Mouse (Mus musculus) lung, postnatal 10 days (tissue): ENCODE data around the gene Ubash3a.

Experiments used
- DNase-seq: peaks from one replicate; pipeline ENCODE4 v3.0.0; 2021

Ubash3a gene

DNA sequence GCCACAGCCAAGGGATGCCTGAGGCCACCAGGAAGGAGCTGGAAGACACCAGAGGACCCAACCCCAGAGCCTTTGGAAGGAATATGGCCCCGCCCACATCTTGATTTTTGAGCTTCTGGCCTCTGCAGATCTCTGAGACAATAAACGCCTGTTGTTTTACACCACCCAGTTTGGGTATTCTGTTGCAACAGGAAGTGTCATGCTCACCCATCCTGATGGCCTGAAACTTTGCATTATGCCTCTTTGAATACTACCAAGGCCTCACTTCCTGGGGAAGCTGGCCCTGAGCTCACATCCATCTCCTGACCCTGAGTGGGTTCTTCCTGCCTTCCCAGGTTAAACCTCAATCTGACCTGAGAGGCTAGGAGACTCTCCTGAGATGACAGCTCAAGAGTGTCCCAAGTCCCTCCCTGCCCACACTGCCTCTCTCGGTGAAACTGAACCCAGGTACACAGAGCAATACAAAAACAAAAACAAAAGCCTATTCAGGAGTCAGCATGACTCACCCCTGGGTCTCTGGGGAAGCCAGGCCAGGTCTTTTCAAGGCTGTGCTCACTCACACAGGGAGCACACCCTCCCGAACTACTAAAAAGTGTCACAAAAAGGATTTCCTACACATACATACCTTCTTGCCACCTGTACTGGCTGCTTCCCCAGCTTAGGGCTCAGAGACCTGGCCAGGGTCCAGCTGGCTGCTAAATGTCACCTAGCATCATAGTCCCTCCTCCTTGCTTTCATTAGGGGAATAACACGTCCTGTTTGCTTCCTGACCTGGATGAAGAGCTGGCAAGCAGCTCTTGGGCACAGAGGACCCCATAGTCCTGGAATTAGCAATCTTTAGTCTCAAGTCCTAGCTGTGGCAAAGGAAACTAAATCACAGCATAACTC is 8.6 kb downstream of the Ubash3a start:
- DNase-seq, result peak; percentile 11

DNA sequence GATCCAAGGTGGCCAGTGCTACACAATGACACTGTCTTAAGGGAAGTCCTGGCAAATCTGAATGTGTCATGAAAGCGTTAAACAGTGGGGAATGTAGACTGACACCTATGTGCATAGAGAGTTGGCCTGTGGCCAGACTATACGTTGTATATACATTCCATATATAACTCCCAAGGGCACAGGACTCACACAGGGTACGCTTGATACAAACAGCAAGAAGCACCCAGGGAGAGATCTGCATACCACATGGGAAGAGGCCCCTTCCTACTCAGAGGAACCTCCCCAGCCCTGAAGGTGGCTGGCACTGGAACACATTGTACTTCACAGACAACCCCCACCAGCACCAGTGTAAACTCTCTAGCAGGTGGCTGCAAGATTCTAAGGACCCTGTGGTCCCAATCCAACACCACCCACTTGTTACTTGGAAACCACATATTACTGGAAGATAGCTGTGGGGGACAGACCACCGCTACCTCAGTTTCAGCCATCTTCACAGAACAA is 15.2 kb downstream of the Ubash3a start:
- no peak for DNase-seq

DNA sequence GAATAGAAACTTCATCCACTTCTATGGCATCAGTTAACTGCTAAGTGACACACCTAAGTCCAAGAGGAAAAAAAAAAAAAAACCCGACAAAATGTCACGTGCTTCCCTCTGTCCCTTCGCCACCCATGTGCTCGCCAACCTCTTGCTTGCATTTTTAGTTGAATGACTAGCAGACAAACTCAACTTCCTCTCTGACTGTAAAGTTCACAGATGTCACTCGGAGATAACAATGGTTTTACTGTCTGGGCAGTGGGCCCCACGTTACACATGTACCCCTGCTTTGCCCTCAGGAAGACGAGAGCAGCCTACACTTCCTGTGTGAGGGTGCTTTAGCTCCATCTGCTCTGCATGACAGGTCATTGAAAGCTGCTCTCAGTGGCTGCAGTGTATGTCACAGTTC is 16.2 kb downstream of the Ubash3a start:
- peak; percentile 15 for DNase-seq

DNA sequence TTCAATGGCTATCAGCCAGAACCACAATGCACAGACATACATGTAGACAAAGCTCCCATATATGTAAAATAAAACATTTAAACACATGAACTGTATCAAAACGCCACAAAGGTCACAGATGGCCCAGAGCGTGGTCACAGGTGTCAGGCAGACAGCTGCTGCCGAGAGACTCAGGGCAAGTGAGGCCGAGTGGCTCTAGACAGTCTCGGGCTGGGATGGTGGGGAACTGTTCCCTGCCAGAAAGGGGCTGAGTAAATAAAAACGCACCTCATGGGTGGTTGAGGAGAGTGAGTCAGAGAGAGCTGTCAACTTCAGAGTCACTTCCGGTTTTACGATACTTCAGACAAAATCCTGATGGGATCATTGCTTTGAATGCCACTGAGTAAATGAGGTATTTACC is 16.9 kb downstream of the Ubash3a start:
- no peak for DNase-seq

DNA sequence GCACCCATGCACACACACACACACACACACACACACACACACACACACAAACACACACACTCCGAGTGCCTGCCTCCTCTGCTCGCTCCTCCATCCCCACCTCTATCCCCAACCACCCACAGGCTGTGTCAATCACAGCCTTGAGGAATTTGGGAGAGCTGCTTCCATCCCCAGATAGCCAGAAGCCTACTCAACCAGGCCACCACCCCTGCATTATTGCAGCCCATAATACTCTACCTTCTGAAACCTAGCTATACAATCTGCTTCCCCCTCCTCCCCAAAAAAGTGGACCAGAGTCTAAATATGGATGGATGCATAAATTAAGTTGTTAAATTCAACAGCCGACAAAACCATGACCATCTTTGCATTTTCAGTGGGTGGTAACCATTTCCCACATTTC is 18.7 kb downstream of the Ubash3a start:
- no peak for DNase-seq

DNA sequence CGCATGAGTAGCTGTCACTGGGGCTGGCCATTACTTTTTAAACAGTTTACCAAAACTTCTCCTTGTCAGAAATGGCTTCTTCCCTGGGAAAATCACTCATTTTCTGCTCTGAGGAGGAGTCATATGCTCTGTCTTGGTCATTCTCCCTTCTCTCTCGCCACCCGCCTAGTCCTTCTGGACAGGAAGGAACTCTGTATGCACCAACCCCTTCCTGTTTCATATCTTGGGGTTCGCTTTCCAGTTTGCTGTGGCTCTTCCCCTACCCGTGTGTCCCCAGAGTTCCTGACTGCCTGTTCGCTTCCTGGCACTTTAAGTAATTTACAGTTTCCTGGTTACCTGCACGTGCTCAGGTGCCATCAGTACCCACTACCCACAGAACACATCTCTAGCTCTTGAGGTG is 19.3 kb downstream of the Ubash3a start:
- DNase-seq, result no peak

DNA sequence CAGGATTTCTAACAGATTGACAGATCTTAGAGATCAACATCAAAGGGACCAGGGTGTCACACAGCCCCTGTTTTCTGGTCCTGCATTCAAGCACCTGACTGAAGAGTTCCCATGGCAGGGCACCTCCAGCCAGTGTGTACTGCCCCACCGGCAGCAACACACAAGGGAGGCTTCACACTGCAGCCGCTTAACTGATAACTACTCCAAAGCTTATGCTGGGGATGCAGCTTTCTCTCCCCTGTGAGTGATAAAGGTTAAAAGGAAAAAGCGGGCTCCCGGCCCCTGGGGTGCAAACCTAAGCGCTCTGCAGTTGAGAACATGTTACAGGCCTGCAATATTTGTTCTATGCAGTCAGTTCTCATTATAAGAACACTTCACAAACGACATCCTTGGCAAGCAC is 24.1 kb downstream of the Ubash3a start:
- DNase-seq, result no peak

DNA sequence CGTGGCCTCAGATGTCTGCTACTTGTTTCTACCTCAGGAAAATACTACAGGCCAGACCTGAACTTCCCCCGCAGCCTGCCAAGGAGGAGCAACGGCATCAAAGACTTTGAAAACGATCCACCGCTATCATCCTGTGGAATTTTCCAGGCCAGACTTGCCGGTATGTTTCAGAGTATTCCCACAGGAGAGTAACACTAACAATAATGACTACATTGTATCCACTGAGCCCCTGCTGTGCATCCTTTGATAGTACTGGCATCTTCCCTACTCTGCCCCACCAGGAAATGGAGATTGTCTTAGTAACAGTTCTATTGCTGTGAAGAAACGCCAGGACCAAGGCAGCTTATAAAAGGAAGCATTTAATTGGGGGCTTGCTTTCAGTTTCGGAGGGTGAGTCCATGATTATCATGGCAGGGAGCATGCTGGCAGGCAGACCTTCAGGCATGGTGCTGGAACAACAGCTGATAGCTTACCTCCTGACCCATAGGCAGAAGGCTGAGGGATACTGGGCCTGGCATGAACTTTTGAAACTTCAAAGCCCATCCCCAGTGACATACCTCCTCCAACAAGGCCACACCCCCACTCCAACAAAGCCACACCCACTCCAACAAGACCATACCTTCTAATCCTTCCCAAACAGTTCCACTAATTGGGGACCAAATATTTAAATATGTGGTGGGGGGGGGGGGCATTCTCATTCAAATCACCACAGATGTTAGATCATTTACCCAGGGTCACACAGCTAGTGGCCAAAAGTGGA is 24.8 kb downstream of the Ubash3a start:
- no peak for DNase-seq

DNA sequence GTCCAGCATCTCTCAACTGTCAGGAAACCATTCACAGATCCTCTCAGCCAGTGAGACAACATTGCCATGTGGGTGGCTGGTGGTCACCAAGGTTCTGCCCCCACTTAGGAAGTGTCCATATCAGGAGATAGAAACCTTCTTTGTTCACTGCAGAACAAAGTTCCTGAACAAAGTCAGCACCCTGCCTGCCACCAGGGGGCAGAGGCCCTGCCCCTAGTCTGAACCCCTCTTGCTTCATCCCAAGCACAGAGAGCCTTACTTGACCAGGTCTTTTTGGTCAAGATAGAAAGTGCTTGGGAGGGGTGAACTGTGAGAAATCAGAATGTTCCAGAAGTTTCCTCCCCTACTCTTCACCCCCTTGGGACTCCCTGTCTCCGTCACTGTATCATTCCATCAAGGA is 28.2 kb downstream of the Ubash3a start:
- DNase-seq, result no peak

DNA sequence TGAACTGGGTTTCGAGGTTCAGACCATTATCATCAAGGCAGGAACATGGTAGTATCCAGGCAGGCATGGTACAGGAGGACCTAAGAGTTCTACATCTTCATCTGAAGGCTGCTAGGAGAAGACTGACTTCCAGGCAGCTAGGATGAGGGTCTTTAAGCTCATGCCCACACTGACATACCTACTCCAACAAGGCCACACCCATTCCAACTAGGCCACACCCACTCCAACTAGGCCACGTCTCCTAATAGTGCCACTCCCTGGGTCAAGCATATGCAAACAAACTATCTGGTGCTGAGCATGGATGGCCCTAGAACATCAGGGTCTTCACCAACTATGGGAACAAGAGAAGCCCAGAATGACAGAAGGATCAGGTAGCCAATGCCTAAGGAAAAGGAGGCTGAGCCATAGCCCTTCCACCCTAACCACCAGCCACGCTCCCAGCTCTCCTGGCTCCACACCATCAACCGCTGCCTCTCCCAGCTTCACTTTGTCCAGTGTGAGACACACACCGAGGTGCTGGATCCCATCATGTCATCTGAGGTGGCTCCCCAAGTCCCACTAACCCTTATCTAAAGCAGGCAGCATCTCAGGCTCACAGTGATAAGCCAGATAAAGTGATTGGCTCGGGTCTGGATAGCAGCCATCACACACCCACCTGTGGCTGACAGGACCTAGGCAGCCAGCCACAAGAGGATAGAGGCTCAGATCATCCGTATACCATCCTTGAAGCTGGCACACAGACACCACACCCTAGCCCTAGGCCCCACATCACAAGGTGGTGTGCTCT is 30.8 kb downstream of the Ubash3a start:
- no peak for DNase-seq

DNA sequence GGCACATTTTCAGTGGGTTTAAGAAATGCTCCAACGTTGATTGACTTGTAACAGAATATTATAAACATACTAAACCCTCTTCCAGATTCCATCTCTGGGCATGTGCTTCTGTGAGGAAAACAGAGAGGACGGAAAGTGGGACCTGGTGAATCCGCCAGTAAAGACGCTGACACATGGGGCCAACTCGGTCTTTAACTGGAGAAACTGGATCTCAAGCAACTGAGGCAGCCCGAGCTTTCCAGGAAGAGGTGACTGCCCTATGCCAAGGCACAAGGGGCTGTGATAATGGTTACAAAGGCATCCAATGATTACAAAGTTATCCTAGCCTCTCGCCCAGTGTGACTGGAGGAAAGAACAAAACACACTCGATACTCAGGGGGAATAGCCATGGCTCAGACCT is 33.5 kb downstream of the Ubash3a start:
- DNase-seq, result no peak

DNA sequence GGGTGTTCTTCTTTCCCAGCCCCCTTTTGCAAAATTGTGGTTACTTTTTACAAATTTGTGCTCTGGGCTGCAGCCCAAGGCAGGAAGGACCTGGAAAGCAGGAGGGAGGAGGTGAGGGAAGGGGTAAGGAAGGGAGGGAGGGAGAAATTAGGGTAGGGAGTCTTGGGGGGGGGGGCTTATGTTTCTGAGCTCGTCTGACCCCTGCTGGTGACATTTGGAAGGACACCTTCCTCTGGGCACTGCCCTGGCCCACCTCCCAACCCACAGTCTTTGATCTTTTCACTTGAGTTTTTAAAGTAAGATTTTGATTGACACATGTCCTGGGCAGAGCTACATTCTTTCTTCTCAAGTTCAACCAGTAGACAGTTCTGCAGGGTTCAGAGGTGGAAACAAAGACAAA is 35.1 kb downstream of the Ubash3a start:
- DNase-seq, result no peak

DNA sequence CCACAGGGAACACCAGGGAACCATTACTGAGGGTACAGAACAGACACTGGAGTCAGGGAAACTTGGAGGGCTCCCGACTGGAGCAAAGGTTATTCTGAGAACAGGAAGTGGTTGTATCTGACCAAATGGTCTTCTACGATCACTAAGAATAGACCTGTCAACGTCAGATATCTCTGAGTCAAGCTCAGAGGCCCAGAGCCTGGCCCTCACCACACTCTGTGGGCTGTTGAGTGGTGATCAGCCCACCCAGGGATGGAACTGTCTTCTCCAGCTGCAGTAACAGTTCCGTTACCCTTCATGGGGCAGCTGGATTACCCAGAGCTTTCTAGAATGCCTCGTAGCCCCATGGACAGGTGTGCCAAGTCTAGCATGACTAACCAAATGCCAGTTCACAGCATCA is 37.6 kb downstream of the Ubash3a start:
- DNase-seq, result no peak

DNA sequence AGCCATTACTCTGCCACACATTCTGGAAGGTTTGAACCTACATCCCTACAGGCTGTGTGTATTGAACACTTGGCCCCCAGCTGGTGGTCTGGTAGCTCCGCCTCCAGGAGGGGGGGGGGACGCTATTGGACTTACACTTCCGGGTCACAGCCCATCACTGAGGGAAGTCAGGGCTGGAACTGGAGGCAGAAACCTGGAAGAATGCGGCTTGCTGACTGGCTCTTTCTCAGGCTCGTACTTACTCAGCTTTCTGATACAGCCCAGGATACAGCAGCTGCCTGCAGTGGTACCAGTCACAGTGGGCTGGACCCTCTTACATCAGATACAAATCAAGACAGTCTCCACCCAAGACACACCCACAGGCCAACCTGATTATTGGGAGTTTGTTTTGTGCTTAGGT is 39.5 kb downstream of the Ubash3a start:
- DNase-seq, result no peak

DNA sequence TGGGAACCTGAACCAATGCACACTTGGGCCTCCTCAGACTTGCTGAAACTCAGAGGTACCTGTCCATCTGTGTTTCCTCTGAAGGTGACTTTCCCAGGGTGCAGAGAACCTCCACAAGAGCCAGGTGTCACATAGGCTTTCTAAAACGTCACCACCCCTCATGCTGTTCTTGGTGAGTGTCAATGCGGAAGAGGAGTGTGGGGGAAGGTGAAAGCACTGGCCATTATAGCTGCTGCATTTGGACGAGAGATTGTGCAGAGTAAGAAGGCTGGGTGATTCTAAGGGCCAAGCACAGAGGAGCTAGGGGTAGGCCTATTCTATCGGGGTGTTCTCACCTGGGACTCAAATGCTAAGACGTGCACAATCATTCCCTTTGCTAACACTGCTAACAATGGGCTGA is 46.3 kb downstream of the Ubash3a start:
- no peak for DNase-seq

DNA sequence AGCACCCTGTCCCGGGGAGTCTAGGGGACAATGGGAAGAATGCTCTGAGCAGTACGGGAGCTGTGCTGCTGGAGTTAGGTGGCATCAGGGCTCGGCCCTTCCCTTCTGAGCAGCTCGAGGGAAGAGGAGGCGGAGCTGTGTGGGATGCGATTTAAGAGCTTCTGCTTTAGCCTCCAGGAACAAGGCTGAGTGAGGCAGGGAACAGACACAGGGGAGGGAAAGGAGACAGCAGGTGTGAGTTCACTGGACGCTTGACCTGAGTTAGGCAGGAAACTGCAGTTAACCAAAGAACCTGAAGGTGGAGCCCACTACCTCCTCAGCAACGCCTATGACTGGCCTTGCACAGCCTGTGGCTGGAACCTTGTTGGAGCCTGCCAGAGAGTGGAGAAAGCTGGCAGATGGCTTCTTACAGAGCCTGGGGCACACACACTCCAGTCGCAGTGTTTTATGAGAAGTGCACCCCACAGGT is 46.8 kb downstream of the Ubash3a start:
- DNase-seq, result peak; percentile 88

DNA sequence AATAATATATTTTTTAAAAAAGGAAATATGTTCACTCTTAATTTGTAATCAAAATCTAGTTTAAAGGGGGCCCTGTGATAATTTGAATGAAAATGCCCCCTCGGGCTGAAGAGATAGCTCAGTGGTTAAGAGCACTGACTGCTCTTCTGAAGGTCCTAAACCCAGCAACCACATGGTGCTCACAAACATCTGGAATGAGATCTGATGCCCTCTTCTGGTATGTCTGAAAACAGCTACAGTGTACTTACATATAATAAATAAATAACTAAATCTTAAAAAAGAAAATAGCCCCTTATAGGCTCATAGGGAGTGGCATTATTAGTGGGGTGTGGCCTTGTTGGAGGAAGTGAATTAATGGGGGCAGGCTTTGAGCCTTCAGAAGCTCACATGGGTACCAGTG is 49.5 kb downstream of the Ubash3a start:
- DNase-seq, result no peak

DNA sequence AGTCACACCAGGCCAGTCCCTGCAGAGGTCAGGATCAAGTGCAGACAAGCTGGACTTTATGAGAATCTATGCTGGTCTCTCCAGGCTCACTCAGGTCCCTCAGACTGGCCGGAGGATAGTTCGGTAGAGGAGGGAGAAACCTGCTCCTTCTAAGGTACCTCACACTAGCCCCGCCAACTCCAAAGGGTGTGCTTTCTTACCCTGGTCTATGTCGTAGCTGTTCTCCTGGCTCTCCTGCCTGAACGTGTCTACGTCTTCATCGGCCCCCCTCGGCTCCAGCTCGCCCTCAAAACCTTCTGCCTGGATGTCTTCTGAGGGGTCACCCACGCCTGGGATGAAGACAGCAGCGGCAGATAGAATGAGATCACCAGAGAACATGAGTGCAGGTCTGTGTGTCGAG is 50.2 kb downstream of the Ubash3a start:
- DNase-seq, result no peak

DNA sequence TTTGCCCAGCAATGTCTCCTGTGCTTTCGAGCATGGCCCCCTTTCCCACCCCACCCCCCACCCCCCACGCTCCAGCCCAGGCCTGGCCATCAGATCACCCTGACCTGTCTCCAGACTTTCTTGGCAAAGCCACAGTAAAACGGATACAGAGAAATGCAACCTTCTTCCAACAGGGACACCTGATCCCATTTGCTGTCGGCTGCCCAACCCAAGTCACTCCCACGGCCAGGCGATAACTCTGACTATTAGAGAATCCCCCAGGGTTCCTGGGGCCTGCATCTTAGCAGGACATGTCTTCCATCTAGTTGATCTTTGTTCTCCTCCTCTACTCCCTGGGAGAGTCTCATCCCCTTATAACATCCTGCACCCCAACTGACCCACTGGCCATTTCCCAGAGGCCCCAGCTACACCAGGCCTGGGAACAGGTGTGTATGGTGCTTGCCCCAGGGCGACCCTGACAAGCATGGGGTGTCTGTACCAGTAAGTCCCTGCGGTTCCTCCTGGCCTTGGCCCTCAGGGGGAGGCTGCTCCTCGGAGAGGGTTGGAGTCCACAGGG is 50.7 kb downstream of the Ubash3a start:
- no peak for DNase-seq

DNA sequence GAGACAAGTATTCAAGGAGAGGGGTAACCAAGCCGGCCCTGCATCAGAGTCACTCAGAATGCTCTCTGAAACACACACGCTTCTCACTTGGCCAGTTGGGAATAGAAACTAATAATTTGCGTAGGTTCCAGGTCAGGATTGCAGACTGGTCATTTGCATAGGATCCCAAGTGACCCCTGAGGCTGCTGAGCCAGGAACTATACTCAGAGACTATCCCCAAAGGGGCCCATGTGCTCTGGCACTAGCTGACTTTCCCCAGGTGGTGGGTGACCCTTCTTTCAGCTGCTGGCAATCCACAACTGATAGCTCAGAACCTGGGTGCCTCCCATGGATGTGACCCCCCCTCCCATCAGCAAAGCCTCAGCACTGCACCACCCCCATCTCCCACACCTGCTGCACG is 51.5 kb downstream of the Ubash3a start:
- no peak for DNase-seq

DNA sequence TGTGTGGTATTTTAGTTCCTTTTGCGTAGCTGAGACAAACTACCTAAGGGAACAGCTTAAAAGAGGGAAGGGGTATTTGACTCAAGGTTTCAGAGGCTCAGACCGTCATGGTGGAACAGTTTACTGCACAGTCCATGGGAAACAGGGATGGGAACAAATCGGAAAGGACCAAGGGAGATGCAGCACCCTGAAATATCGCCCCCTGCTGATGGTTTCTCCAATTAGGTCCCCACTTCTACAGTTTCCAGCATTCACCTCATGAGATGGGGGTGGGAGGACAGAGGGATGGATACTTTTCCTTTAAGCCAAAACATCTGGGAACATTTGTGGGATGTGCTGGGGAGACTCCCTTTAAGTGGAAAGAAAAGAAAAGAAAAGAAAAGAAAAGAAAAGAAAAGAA is 52.2 kb downstream of the Ubash3a start:
- DNase-seq, result peak; percentile 56

DNA sequence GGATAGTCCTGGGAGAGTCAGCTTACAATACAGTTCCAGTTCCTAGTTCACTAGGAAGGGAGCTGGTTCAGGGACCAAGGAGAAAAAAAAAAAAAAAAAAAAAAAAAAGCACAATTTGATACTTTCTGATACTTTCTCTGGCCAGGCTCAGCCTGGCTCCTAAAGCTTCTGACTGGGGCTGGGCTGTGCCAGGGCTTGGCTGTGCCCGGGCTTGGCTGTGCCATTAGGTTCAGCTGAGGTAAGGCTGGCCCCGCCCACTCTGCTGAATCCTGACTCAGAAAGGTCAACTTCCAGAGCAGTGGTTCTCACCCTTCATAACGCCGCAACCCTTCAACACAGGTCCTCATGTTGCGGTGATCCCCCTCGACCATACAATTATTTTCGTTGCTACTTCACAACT is 52.8 kb downstream of the Ubash3a start:
- peak; percentile 49 for DNase-seq

DNA sequence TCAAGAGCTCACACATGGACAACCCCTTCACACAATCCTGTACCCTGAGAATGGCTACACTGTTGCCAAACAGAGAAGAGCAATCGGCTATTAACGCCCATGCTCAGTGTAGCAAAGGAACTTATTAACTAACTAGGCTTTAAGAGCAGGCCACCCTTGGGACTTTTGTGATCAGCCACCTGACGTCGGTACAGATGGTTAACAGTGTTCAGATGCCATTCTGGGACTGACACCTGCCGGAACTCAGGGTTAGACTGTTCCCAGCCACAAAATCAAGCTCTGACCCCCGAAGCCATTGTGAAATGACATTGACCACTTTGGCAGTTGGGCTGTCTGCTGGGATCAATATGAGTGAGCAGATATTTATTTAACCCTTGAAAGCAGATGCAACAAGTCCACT is 53.7 kb downstream of the Ubash3a start:
- DNase-seq, result no peak
